Mouse (Mus musculus) stomach, embryonic 15.5 days (tissue): Measurements from ENCODE around the gene Ocel1. TPM values are rescaled to one million over a fixed set of nuclear protein-coding genes. Genes with fewer than 3 reads are reported as not detected.

Experiments
- ATAC-seq: fragments of 200-750 bp; cut with Nextera tagmentation; 2 replicates; pipeline ENCODE4 v1.8.0; 2017; ENCODE audit warnings: low read depth, moderate number of reproducible peaks, moderate TSS enrichment; ENCODE audit not compliant: insufficient read depth, low FRiP score
- H3K27ac ChIP-seq: fragments of 300-500 bp; sonication (generic); 2 replicates; pipeline ENCODE4 v1.5.1; 2015; ENCODE audit warnings: mild to moderate bottlenecking, inconsistent platforms
- H3K27me3 ChIP-seq: fragments of 300-500 bp; sonication (generic); replicated peaks from 2 replicates; pipeline ENCODE4 v1.6.1; 2015; ENCODE audit warnings: inconsistent platforms
- H3K36me3 ChIP-seq: fragments of 300-500 bp; sonication (generic); 2 replicates; pipeline ENCODE4 v1.6.1; 2015; ENCODE audit warnings: inconsistent platforms
- H3K4me1 ChIP-seq: fragments of 300-500 bp; sonication (generic); 2 replicates; pipeline ENCODE4 v1.6.1; 2015; ENCODE audit warnings: inconsistent platforms
- H3K4me2 ChIP-seq: fragments of 300-500 bp; sonication (generic); 2 replicates; pipeline ENCODE4 v1.6.1; 2015; ENCODE audit warnings: mild to moderate bottlenecking, inconsistent platforms
- H3K4me3 ChIP-seq: fragments of 300-500 bp; sonication (generic); replicated peaks from 2 replicates; pipeline ENCODE4 v1.5.1; 2015; ENCODE audit warnings: inconsistent platforms
- H3K9ac ChIP-seq: fragments of 300-500 bp; sonication (generic); 2 replicates; pipeline ENCODE4 v1.6.1; 2015; ENCODE audit warnings: inconsistent platforms
- H3K9me3 ChIP-seq: fragments of 300-500 bp; sonication (generic); 2 replicates; pipeline ENCODE4 v1.6.1; 2016; ENCODE audit warnings: inconsistent platforms
- WGBS: fragments of 180-500 bp; shearing (Covaris S2); methylation state at CpG from one replicate; pipeline ENCODE4 v1.1.7; 2015; 5-methylcytosine and 5-hydroxymethylcytosine counted together
- polyA plus RNA-seq: library from polyadenylated mRNA; unstranded; fragments of >200 nt; fragmentation: Nextera tagmentation; extraction: Ambion mirVana; gene quantifications from 2 replicates; pipeline ENCODE4 v1.2.1, GENCODE M21; 2015

Gene Ocel1
- polyA plus RNA-seq, 1 experiment from 2014 or later = 8.0 TPM

- no peak within 1 kb of the TSS for H3K9ac ChIP-seq
- H3K27ac ChIP-seq = peak within 1 kb of the TSS; percentile 66
- WGBS = 80% methylated on average over 9 of the region's 9 CpGs
- no peaks in the 10 kb centered on the region for H3K9me3 ChIP-seq
- ATAC-seq = no peak
- H3K27me3 ChIP-seq = no peaks in the 10 kb centered on the region
- H3K4me2 ChIP-seq = peak within 1 kb of the TSS; percentile 44
- peak within 1 kb of the TSS; percentile 76 for H3K4me3 ChIP-seq
- peaks cover 12% of the 10 kb centered on the region for H3K4me1 ChIP-seq
- peaks cover 7% of the 10 kb centered on the region; the same call in 1 of the 2 replicates for H3K36me3 ChIP-seq
Observed at GRCm38 (mm10) chr8:71395629-71396028, 24.5 kb downstream of the Ocel1 start, which contains the start of gene Ushbp1. TSS of gene Ushbp1 (minus strand) at chr8:71395802.

DNA sequence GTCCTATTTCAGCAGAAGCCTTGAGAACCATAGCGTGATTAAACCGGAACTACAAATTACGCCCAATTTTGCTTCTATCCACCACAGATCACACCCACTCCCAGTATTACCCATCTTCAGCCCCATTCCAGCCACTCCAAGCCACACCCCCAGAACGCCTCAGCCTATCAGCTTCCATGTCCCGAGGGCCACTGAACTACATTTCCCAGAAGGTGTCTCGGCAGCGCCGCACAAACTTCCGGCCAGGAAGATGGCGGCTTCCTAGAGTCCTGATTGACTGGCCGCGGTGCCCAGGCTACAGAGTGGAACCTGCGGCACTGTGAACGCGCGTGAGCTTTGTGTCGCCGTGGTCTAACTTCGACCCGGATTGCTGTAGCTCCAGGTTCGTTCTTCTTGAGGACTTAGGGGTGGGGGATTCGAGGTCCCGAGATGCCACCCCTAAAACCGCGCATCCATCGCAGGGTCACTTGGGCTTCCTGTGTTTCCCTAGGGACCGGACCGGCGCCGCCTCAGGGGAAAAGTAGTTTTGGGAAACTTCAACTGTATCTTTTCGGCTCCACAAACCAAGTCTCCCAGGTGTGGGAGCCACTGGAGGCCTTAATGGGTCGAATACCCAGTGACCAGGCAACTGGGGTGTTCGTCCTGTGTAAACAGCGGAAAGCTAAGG lies 25.7 kb downstream of the Ocel1 start, which contains the start of gene Babam1:
Gene Babam1, plus strand, starts transcription at position 223 of the 667 bp plus-strand sequence.
- H3K4me1 ChIP-seq = peaks cover 12% of the 10 kb centered on the region
- under 1% methylated on average over 34 of the region's 34 CpGs for WGBS
- H3K4me3 ChIP-seq = peak within 1 kb of the TSS; percentile 76
- H3K27ac ChIP-seq = peak within 1 kb of the TSS; percentile 66
- peak within 1 kb of the TSS; percentile 84 for H3K4me2 ChIP-seq
- ATAC-seq = peak; percentile 95
- H3K9ac ChIP-seq = peak within 1 kb of the TSS; percentile 48
- H3K9me3 ChIP-seq = no peaks in the 10 kb centered on the region
- peaks cover 7% of the 10 kb centered on the region; the same call in 1 of the 2 replicates for H3K36me3 ChIP-seq
- H3K27me3 ChIP-seq = no peaks in the 10 kb centered on the region

- Histone ChIP-seq H3K4me3 (peak overlapping the region; percentile 76), H3K9ac (no peak overlapping the region), H3K4me2 (peak overlapping the region; percentile 84), H3K27ac (no peak overlapping the region), H3K9me3 (no peaks in the 10 kb centered on the region), H3K36me3 (peaks cover 7% of the 10 kb centered on the region; the same call in 1 of the 2 replicates), H3K27me3 (no peaks in the 10 kb centered on the region), H3K4me1 (peaks cover 12% of the 10 kb centered on the region)
- WGBS = 84% methylated on average over 12 of the region's 12 CpGs
- no peak for ATAC-seq
Observed at GRCm38 (mm10) chr8:71397701-71398100, 26.6 kb downstream of the Ocel1 start.

GRCm38 (mm10) chr8:71400826-71401225 lies 29.7 kb downstream of the Ocel1 start:
- H3K4me2 ChIP-seq = no peak overlapping the region
- no peak overlapping the region for H3K9ac ChIP-seq
- H3K4me3 ChIP-seq = no peak overlapping the region
- no peak for ATAC-seq
- 93% methylated on average over 2 of the region's 2 CpGs for WGBS
- H3K27ac ChIP-seq = no peak overlapping the region
- peaks cover 15% of the 10 kb centered on the region for H3K4me1 ChIP-seq
- H3K36me3 ChIP-seq = peaks cover 7% of the 10 kb centered on the region; the same call in 1 of the 2 replicates
- H3K27me3 ChIP-seq = no peaks in the 10 kb centered on the region
- H3K9me3 ChIP-seq = no peaks in the 10 kb centered on the region

DNA sequence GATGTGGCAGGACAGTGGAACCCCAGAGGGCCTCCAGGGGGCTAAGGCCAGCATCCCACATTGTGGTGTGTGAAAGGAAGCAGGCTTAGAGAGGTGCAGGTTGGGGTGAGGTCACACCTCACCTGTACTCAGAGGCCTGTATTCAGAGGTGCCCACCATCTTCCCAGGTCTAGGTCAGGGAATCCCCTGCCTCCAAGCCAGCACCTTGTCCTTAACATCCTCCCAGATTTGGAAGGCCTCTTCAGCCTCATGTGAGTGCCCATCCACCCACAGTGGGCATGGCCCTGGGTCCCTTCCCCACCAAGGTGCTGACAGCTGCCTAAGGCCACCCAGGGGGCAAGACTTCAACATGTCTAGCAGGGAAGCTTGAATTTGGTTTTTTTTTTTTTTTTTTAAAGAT lies 30.4 kb downstream of the Ocel1 start:
- no peak for ATAC-seq
- H3K9ac ChIP-seq = no peak overlapping the region
- no peak overlapping the region for H3K27ac ChIP-seq
- H3K4me3 ChIP-seq = no peak overlapping the region
- H3K36me3 ChIP-seq = peaks cover 7% of the 10 kb centered on the region; the same call in 1 of the 2 replicates
- no peaks in the 10 kb centered on the region for H3K9me3 ChIP-seq
- peaks cover 17% of the 10 kb centered on the region for H3K4me1 ChIP-seq
- no peak overlapping the region for H3K4me2 ChIP-seq
- H3K27me3 ChIP-seq = no peaks in the 10 kb centered on the region

GRCm38 (mm10) chr8:71402446-71402964 lies 31.4 kb downstream of the Ocel1 start:
- peaks cover 23% of the 10 kb centered on the region for H3K4me1 ChIP-seq
- no peak overlapping the region for H3K9ac ChIP-seq
- no peak for ATAC-seq
- no peak overlapping the region for H3K27ac ChIP-seq
- no peak overlapping the region for H3K4me2 ChIP-seq
- no peak overlapping the region for H3K4me3 ChIP-seq
- H3K27me3 ChIP-seq = no peaks in the 10 kb centered on the region
- peaks cover 10% of the 10 kb centered on the region for H3K36me3 ChIP-seq
- H3K9me3 ChIP-seq = no peaks in the 10 kb centered on the region
- WGBS = 83% methylated on average over 9 of the region's 9 CpGs

DNA sequence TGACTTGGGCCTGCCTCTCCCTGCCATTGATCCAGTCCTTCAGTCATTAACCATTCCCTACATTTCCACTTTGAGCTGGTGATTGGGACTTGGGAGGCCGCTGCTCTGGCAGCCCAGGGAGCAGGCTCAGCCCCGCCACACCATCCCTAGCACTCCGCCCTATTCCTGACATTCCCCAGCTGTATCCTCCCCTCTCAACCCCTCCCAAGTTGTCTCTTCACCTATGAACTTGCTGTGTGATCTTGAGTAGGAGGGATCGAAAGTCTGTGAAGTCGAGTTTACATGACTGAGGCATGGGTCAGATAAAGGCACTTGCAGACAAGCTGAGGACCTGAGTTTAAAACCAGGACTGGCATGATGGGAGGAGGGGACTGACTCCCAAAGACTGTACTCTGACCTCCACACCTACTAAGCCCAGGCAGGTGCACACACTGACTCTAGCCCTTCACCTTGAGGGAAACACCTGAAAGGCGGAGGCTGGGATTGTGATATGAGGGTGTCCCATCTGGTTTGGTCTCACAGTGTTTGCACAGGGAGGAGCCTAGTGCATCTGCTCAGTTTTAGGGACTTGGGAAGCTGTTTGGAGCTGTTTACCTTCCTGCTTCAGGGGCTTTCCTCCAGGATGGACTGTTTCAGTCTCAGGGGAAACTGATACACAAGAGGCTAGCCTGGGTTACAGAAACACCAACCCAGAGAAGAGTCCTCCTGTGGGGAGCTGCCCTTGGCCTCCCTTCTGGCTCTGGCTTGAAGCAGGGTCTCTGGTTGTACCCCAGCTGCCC lies 32.2 kb downstream of the Ocel1 start:
- H3K9ac ChIP-seq = no peak overlapping the region
- H3K4me1 ChIP-seq = peaks cover 23% of the 10 kb centered on the region
- no peaks in the 10 kb centered on the region for H3K9me3 ChIP-seq
- H3K27me3 ChIP-seq = no peaks in the 10 kb centered on the region
- WGBS = 71% methylated on average over 6 of the region's 6 CpGs
- no peak overlapping the region for H3K4me2 ChIP-seq
- ATAC-seq = no peak
- no peak overlapping the region for H3K27ac ChIP-seq
- no peak overlapping the region for H3K4me3 ChIP-seq
- peaks cover 17% of the 10 kb centered on the region for H3K36me3 ChIP-seq

DNA sequence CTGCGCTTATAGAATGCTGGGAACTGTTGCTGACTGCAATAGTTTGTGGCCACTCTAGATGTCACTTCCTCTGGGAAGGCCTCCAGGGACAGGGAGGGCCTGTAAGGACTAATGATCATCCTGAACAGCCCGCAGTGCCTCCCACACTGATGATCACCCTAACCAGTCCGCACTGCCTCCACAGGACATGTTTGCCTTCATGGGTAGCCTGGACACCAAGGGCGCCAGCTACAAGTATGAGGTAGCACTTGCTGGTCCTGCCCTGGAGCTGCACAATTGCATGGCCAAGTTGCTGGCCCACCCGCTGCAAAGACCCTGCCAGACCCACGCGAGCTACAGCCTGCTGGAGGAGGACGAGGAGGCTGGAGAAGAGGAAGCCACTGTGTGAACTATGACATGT lies 32.9 kb downstream of the Ocel1 start:
- no peak overlapping the region for H3K4me3 ChIP-seq
- no peaks in the 10 kb centered on the region for H3K9me3 ChIP-seq
- peaks cover 14% of the 10 kb centered on the region for H3K36me3 ChIP-seq
- no peak for ATAC-seq
- H3K9ac ChIP-seq = no peak overlapping the region
- H3K27me3 ChIP-seq = no peaks in the 10 kb centered on the region
- H3K4me1 ChIP-seq = peaks cover 23% of the 10 kb centered on the region
- 83% methylated on average over 8 of the region's 8 CpGs for WGBS
- no peak overlapping the region for H3K27ac ChIP-seq
- no peak overlapping the region for H3K4me2 ChIP-seq

GRCm38 (mm10) chr8:71404951-71405351 lies 33.9 kb downstream of the Ocel1 start:
- no peak overlapping the region for H3K27ac ChIP-seq
- peak overlapping the region; percentile 98; the same call in 1 of the 2 replicates for H3K4me2 ChIP-seq
- peaks cover 19% of the 10 kb centered on the region for H3K36me3 ChIP-seq
- 82% methylated on average over 9 of the region's 9 CpGs for WGBS
- H3K4me1 ChIP-seq = peaks cover 23% of the 10 kb centered on the region
- ATAC-seq = no peak
- H3K4me3 ChIP-seq = no peak overlapping the region
- no peak overlapping the region for H3K9ac ChIP-seq
- no peaks in the 10 kb centered on the region for H3K9me3 ChIP-seq
- H3K27me3 ChIP-seq = no peaks in the 10 kb centered on the region

GRCm38 (mm10) chr8:71405401-71406098 lies 34.5 kb downstream of the Ocel1 start, which contains the start of gene Ankle1:
TSS of gene Ankle1 (plus strand) at chr8:71406010.
- H3K27ac ChIP-seq = peak within 1 kb of the TSS; percentile 61
- H3K36me3 ChIP-seq = peaks cover 20% of the 10 kb centered on the region
- peak within 1 kb of the TSS; percentile 82 for H3K9ac ChIP-seq
- H3K4me1 ChIP-seq = peaks cover 23% of the 10 kb centered on the region
- H3K27me3 ChIP-seq = no peaks in the 10 kb centered on the region
- no peaks in the 10 kb centered on the region for H3K9me3 ChIP-seq
- peak within 1 kb of the TSS; percentile 78 for H3K4me3 ChIP-seq
- WGBS = 16% methylated on average over 33 of the region's 33 CpGs
- ATAC-seq = peak; percentile 88
- peak within 1 kb of the TSS; percentile 98 for H3K4me2 ChIP-seq

GRCm38 (mm10) chr8:71406099-71407015 lies 35.3 kb downstream of the Ocel1 start:
- Histone ChIP-seq H3K36me3 (peaks cover 20% of the 10 kb centered on the region), H3K4me1 (peaks cover 23% of the 10 kb centered on the region), H3K27ac (peak overlapping the region; percentile 61), H3K4me2 (peak overlapping the region; percentile 98), H3K9me3 (no peaks in the 10 kb centered on the region), H3K9ac (peak overlapping the region; percentile 82), H3K27me3 (no peaks in the 10 kb centered on the region), H3K4me3 (peak overlapping the region; percentile 78)
- peak; percentile 80 for ATAC-seq
- under 1% methylated on average over 55 of the region's 55 CpGs for WGBS
